ENCODE assay signal across 9 mouse cellular contexts in genomic region chr12:101016412-101016928, GRCm38 (mm10). TPM values are rescaled to one million over a fixed set of nuclear protein-coding genes. Genes with fewer than 3 reads are reported as not detected.
DNase-seq lines count a peak whose midpoint lies in the region; ATAC-seq and TF ChIP-seq lines count a peak whose summit lies in the region.
"Had no signal": no experiment of that assay in that cellular context is flagged by ENCODE, and none has a peak within 500 bp of the region (broad histone marks: within the 10 kb centered on the region; RNA-seq: fewer than 3 reads in every experiment).

No protein-coding gene starts in this region.

- no peak for TF ChIP-seq CTCF in thymus, adult 2 months (IDR thresholded peaks at IDR 0.05; ENCODE audit: borderline replicate concordance, control insufficient read depth, extremely low read depth, insufficient read depth, low read length, poor library complexity)
- TF ChIP-seq CTCF in left cerebral cortex, adult 2 months (IDR thresholded peaks at IDR 0.05) = no peak

- H3K27ac ChIP-seq in heart, embryonic 16.5 days (ENCODE audit: low read length) = peak overlapping the region; percentile 36; the same call in 1 of the 2 replicates
- peak overlapping the region; percentile 96 for H3K27ac ChIP-seq in thymus, adult 2 months (ENCODE audit: control insufficient read depth, insufficient read depth, low read length)
- H3K27ac ChIP-seq in limb, embryonic 10.5 days = peak overlapping the region; percentile 78
- no peak overlapping the region for H3K27ac ChIP-seq in left cerebral cortex, adult 2 months

- H3K9me3 ChIP-seq in heart, embryonic 16.5 days (replicated peaks; ENCODE audit: control insufficient read depth, low read length) = no peaks in the 10 kb centered on the region
- no peaks in the 10 kb centered on the region for H3K9me3 ChIP-seq in limb, embryonic 10.5 days (replicated peaks)

- H3K4me1 ChIP-seq in heart, embryonic 16.5 days (ENCODE audit: control insufficient read depth, insufficient read depth, low read length) = peaks cover 26% of the 10 kb centered on the region
- H3K4me1 ChIP-seq in thymus, adult 2 months (replicated peaks; ENCODE audit: control insufficient read depth, insufficient read depth, low read length) = peaks cover 73% of the 10 kb centered on the region
- H3K4me1 ChIP-seq in limb, embryonic 10.5 days = peaks cover 78% of the 10 kb centered on the region

- 45% methylated on average over 5 of the region's 5 CpGs for WGBS in heart, embryonic 16.5 days
- WGBS in thymus, adult 2 months = 58% methylated on average over 5 of the region's 5 CpGs
- 43% methylated on average over 5 of the region's 5 CpGs for WGBS in limb, embryonic 10.5 days

- no peaks in the 10 kb centered on the region for H3K36me3 ChIP-seq in heart, embryonic 16.5 days (ENCODE audit: control insufficient read depth, insufficient read depth)
- no peaks in the 10 kb centered on the region for H3K36me3 ChIP-seq in thymus, adult 2 months (ENCODE audit: control insufficient read depth, insufficient read depth, low read length)
- peaks cover 18% of the 10 kb centered on the region for H3K36me3 ChIP-seq in limb, embryonic 10.5 days

- no peak for DNase-seq in heart, adult 9 months (ENCODE audit: low spot score in 2 of 2)
- no peak for DNase-seq in thymus, adult 2 months
- no peak for DNase-seq in thymus, adult 18-20 months
- DNase-seq in limb, embryonic 10.5 days (ENCODE audit: low spot score) = no peak
- no peak for DNase-seq in cerebellum, adult 9-11 months
- no peak for DNase-seq in left cerebral cortex, adult 9 months (ENCODE audit: low spot score in 2 of 2)
- DNase-seq in left cerebral cortex, adult 2 months (ENCODE audit: extremely low spot score in 1 of 2, low spot score in 2 of 2) = no peak

- intact Hi-C loops in left cerebral cortex, adult 2 months (cut with DNase I) = no loop called here

- ATAC-seq in heart, embryonic 16.5 days (replicated peaks; ENCODE audit: extremely low read depth, insufficient read depth, low FRiP score) = no peak

- H3K27me3 ChIP-seq in heart, embryonic 16.5 days (ENCODE audit: control insufficient read depth, insufficient read depth, low read length) = peaks cover 2% of the 10 kb centered on the region; the same call in 1 of the 2 replicates
- H3K27me3 ChIP-seq in thymus, adult 2 months (ENCODE audit: control insufficient read depth, insufficient read depth, low read length) = no peaks in the 10 kb centered on the region
- peaks cover 29% of the 10 kb centered on the region for H3K27me3 ChIP-seq in limb, embryonic 10.5 days (ENCODE audit: low read depth, poor library complexity, severe bottlenecking)

- TF ChIP-seq POLR2A in thymus, adult 2 months (IDR thresholded peaks at IDR 0.05; ENCODE audit: control insufficient read depth, extremely low read depth, insufficient read depth, low read length, poor library complexity) = no peak

- no peak overlapping the region for H3K4me2 ChIP-seq in heart, embryonic 16.5 days (ENCODE audit: low read depth, low read length)
- H3K4me2 ChIP-seq: hindbrain, embryonic 12.5 days had no signal

- H3K9ac ChIP-seq in heart, embryonic 16.5 days (ENCODE audit: low read length) = no peak overlapping the region
- H3K9ac ChIP-seq: hindbrain, embryonic 12.5 days had no signal

- H3K4me3 ChIP-seq in heart, embryonic 16.5 days (ENCODE audit: low read length) = no peak overlapping the region
- no peak overlapping the region for H3K4me3 ChIP-seq in thymus, adult 2 months (ENCODE audit: control insufficient read depth, insufficient read depth, low read length)
- H3K4me3 ChIP-seq in limb, embryonic 10.5 days = no peak overlapping the region
- H3K4me3 ChIP-seq in left cerebral cortex, adult 2 months = no peak overlapping the region
- H3K4me3 ChIP-seq: hindbrain, embryonic 12.5 days had no signal

RNA-seq across cellular contexts. Expression of gene Ccdc88c, which starts 12.4 kb away (rescaled TPM):
- polyA plus RNA-seq in heart, embryonic 16.5 days (2015; fragmentation: Nextera tagmentation; extraction: Ambion mirVana) = 4.3 and 5.5 TPM in 2 replicates
- 75.0 and 87.7 TPM in 2 replicates for polyA plus RNA-seq in thymus, adult 2 months (2012; rRNA removed)
- polyA plus RNA-seq in limb, embryonic 10.5 days (2016; fragmentation: Nextera tagmentation; extraction: Ambion mirVana) = 4.9 and 5.1 TPM in 2 replicates
- 10 to 100 TPM; 23.2 to 30.1 TPM for total RNA-seq in left cerebral cortex, adult 2 months (2021)

Comparison
In these comparisons a context has a peak if more than half of its experiments do, and no peak if none do; other contexts are left out.
1. RNA of gene Ccdc88c, which starts 12.4 kb away (polyA plus RNA-seq): 75.0 to 87.7 TPM in thymus, adult 2 months; 4.9 to 5.1 TPM in limb, embryonic 10.5 days and 4.3 to 5.5 TPM in heart, embryonic 16.5 days; every median in the first group is over 10 times any median in the second.